Mouse (Mus musculus) right cerebral cortex, postnatal 36 days (tissue): ENCODE measurements around the gene Gm42372.

Source experiments
- DNase-seq, 2 experiments: peaks; one replicate each; pipeline ENCODE4 v3.0.0; 2022; ENCODE audit warnings: low spot score in 2 of 2, mixed read lengths in 1 of 2

The Gm42372 gene

GRCm38 (mm10) chr7:17003230-17003960 lies 20.5 kb downstream of the Gm42372 start:
- no peak for DNase-seq

- no peak for DNase-seq
Observed at GRCm38 (mm10) chr7:17004716-17005115, 21.8 kb downstream of the Gm42372 start.

- no peak for DNase-seq
Observed at GRCm38 (mm10) chr7:17007300-17007699, 24.4 kb downstream of the Gm42372 start.

DNA sequence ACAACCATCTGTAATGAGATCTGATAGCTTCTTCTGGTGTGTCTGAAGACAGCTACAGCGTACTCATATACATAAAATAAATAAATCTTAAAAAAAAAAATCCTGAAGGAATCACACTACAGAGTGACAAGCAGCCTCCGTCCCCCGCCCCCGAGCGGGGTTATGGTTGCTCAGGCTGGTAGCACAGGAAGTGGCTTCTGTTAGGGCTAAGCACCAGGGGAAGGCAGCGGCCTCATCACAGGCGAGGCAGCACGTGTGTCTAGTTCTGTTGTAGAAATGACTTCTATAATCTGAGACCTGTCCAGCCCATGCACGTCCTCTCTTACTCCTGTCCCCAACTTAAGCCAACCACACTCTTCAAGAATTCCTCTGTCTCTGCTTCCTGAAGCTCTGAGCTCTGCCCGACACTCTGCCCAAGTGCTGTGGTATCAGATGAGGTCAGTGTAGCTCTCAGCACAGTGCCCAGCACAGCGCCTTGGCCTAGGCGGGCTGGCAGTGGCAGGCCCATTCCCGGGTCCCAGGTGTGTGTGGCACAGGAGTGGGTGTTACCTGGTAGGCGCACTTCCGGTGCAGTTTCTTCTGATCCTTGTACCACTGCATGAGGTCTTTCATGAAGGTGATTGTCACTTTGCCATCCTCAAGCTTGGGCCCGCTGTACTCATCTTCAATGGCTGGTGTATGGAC lies 26.6 kb downstream of the Gm42372 start:
- no peak for DNase-seq

- no peak for DNase-seq
Observed at GRCm38 (mm10) chr7:17010010-17010347, 27.1 kb downstream of the Gm42372 start.

- DNase-seq, result no peak
Observed at GRCm38 (mm10) chr7:17011909-17012590, 29.2 kb downstream of the Gm42372 start.

- DNase-seq, result no peak
Observed at GRCm38 (mm10) chr7:17015381-17015780, 32.5 kb downstream of the Gm42372 start.

- DNase-seq, result peak; percentile 95 to 97
Observed at GRCm38 (mm10) chr7:17017036-17017435, 34.1 kb downstream of the Gm42372 start.

GRCm38 (mm10) chr7:17017921-17018320 lies 35.0 kb downstream of the Gm42372 start:
- DNase-seq, result no peak

GRCm38 (mm10) chr7:17019426-17020166 lies 36.7 kb downstream of the Gm42372 start:
- DNase-seq, result no peak

GRCm38 (mm10) chr7:17022176-17022575 lies 39.3 kb downstream of the Gm42372 start:
- no peak for DNase-seq

GRCm38 (mm10) chr7:17023701-17024100 lies 40.8 kb downstream of the Gm42372 start:
- no peak for DNase-seq

DNA sequence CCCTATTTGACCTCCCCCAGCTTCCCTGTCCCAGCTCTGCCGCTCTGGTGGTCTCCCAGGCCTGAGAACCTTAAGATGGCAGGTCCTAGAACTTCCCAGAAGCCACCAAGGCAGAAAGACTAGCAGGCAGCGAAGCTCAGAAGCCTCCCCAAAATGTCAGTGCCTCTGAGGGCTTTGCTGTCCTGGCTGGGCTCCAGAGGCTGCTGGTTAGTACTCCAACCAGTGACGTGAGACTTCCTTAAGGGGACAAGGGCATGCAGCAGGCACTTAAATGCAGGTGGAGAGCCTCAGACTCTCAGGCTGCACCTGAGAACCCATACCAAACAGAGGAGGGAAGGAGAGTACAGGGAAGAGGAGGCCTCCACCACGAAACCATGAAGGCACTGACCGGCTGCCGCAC lies 41.3 kb downstream of the Gm42372 start:
- no peak for DNase-seq

DNA sequence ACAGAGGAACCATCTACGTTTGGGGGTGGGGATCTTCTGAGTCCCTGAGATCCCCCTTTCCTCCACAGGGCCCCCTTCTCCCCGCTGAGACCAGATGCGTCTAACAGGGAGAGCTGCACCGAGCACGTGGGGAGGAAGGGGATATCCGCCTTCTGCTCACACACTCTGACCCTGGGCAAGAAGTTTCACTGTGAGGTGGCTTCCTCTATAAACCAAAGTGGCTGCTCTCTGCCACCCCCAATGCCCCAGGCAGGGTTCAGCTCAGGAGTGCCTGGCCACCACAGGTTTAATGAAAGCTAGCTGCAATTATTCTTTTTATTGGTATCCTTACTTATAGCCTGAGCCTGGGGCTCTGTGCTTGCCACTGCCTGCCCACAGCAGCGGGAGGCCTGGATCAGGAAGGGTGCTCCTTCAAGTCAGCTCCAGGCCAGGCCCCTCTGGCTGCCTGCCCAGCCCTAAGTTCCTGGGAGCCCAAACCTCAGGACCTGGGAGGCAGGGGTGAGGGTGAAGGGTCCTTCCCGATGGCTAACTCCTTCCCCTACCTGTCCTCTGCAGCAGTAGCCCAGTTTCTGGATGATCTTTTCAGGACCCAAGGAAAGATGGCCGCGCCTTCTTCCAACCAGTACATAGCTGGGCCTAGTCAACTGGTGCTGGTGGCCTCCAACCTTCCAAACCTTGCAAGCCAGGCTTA lies 42.1 kb downstream of the Gm42372 start:
- no peak for DNase-seq

GRCm38 (mm10) chr7:17025505-17025894 lies 42.6 kb downstream of the Gm42372 start:
- no peak for DNase-seq

DNA sequence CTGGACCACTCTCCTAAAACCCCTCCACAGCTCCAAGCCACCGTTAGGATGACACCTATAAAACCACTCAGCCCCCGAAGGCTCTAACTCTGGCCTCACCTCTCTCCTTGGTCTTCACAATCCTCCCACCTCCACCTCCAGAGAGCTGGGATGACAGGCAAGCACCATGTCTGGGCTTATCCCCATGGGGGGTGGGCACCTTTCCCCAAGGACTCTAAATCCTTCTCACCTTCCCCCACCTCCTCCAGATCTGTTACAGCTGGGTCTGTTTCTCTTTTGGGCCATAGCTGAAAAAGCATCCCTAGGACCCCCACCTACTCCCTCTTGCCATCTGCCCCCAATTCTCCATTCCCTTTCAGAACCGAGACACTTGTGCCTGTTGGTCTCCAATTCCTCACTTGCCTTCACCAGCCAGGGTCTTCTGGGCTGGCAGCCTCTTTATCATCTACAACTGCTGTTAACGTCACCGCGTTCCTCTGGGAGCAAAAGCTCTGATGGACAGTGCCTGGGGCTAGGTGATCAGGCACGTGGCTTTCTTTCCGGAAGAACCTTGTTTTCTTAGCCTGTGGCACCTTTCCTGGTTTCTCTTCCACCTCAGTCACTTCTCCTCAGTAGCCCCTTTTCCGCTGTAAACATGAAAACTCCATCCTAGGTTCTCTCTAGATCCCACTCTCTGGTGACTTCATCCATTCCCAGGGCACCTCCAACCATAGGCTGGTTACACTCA lies 43.2 kb downstream of the Gm42372 start:
- no peak for DNase-seq

GRCm38 (mm10) chr7:17026710-17027587 lies 44.1 kb downstream of the Gm42372 start:
- DNase-seq, result peak in 1 of 2 experiments; percentile 70

GRCm38 (mm10) chr7:17027588-17028343 lies 44.9 kb downstream of the Gm42372 start, which contains the start of gene Ppp5c:
Ppp5c (minus strand) TSS chr7:17027924.
- peak; percentile 83 for DNase-seq

DNA sequence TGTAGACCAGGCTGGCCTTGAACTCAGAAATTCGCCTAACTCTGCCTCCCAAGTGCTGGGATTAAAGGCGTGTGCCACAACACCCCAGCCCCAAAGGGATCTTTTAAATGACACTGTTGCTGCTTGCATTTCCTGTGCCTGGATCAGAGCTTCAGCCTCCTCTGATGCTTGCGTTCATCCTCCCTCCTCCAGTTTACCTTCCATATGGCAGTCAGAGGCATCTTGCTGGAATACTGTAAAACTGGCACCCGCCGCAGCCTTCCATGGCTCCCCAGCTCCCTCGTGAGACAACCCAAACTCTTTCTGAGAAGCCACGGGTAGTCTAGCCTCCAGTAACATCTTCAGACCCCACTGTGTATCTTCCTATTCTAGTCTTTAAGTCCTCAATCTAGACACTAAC lies 46.0 kb downstream of the Gm42372 start:
- DNase-seq, result no peak
